Mouse (Mus musculus) liver, embryonic 11.5 days (tissue): ENCODE measurements around the gene Slc25a40. TPM values are rescaled to one million over a fixed set of nuclear protein-coding genes. Genes with fewer than 3 reads are reported as not detected.

Experiments used
- ATAC-seq: fragments of 200-750 bp; cut with Nextera tagmentation; replicated peaks from 2 replicates; pipeline ENCODE4 v1.8.0; 2017; ENCODE audit warnings: moderate number of reproducible peaks, mild to moderate bottlenecking, moderate TSS enrichment, moderate library complexity; ENCODE audit not compliant: low FRiP score
- DNase-seq: peaks from one replicate; pipeline ENCODE4 v3.0.0-alpha.2; 2017; ENCODE audit warnings: low spot score
- H3K27ac ChIP-seq: fragments of 300-500 bp; sonication (generic); 2 replicates; pipeline ENCODE4 v1.5.1; 2014; ENCODE audit warnings: mild to moderate bottlenecking, low read depth, low read length, control low read depth
- H3K27me3 ChIP-seq: fragments of 300-500 bp; sonication (generic); replicated peaks from 2 replicates; pipeline ENCODE4 v1.6.1; 2014; ENCODE audit warnings: low read length, mixed read lengths; ENCODE audit not compliant: control insufficient read depth, insufficient read depth
- H3K36me3 ChIP-seq: fragments of 300-500 bp; sonication (generic); 2 replicates; pipeline ENCODE4 v1.6.1; 2014; ENCODE audit warnings: mild to moderate bottlenecking, low read length, moderate library complexity, mixed read lengths; ENCODE audit not compliant: control insufficient read depth, insufficient read depth
- H3K4me1 ChIP-seq: fragments of 300-500 bp; sonication (generic); replicated peaks from 2 replicates; pipeline ENCODE4 v1.6.1; 2014; ENCODE audit warnings: low read length, mixed read lengths; ENCODE audit not compliant: control insufficient read depth, insufficient read depth
- H3K4me2 ChIP-seq: fragments of 300-500 bp; sonication (generic); 2 replicates; pipeline ENCODE4 v1.6.1; 2014; ENCODE audit warnings: mild to moderate bottlenecking, control low read depth, moderate library complexity
- H3K4me3 ChIP-seq: fragments of 300-500 bp; sonication (generic); 2 replicates; pipeline ENCODE4 v1.5.1; 2014; ENCODE audit warnings: low read depth, low read length, control low read depth
- H3K9ac ChIP-seq: fragments of 300-500 bp; sonication (generic); 2 replicates; pipeline ENCODE4 v1.6.1; 2014; ENCODE audit warnings: low read depth, low read length, control low read depth
- H3K9me3 ChIP-seq: fragments of 300-500 bp; sonication (generic); 2 replicates; pipeline ENCODE4 v1.6.1; 2016; ENCODE audit warnings: low read length, inconsistent platforms, mixed read lengths; ENCODE audit not compliant: control insufficient read depth
- WGBS: fragments of 180-500 bp; shearing (Covaris S2); extraction: QIAGEN DNeasy Blood & Tissue Kit; methylation state at CpG from one replicate; pipeline ENCODE4 v1.1.7; 2014; 5-methylcytosine and 5-hydroxymethylcytosine counted together
- polyA plus RNA-seq: library from polyadenylated mRNA; unstranded; fragments of >200 nt; fragmentation: Nextera tagmentation; extraction: Ambion mirVana; gene quantifications from 2 replicates; pipeline ENCODE4 v1.2.1, GENCODE M21; 2014

Slc25a40 gene
- 7.7 and 8.6 TPM in 2 replicates for polyA plus RNA-seq

GRCm38 (mm10) chr5:8422157-8422931 lies at the start of gene Slc25a40, which contains the start of gene Dbf4:
Gene Slc25a40, plus strand, starts transcription at chr5:8422850.
Gene Dbf4, minus strand, starts transcription at chr5:8422716.
- Histone ChIP-seq H3K9me3 (no peaks in the 10 kb centered on the region), H3K4me1 (peaks cover 6% of the 10 kb centered on the region), H3K27ac (peak within 1 kb of the TSS; percentile 85), H3K4me2 (peak within 1 kb of the TSS; percentile 78), H3K36me3 (peaks cover 5% of the 10 kb centered on the region; the same call in 1 of the 2 replicates), H3K9ac (peak within 1 kb of the TSS; percentile 88), H3K4me3 (peak within 1 kb of the TSS; percentile 68), H3K27me3 (no peaks in the 10 kb centered on the region)
- under 1% methylated on average over 77 of the region's 93 CpGs for WGBS
- ATAC-seq (peak; percentile 96), DNase-seq (peak; percentile 88)

- Histone ChIP-seq H3K4me3 (no peak overlapping the region), H3K36me3 (no peaks in the 10 kb centered on the region), H3K9me3 (no peaks in the 10 kb centered on the region), H3K9ac (no peak overlapping the region), H3K27ac (no peak overlapping the region), H3K4me2 (no peak overlapping the region), H3K27me3 (peaks cover 5% of the 10 kb centered on the region), H3K4me1 (no peaks in the 10 kb centered on the region)
- no peak for DNase-seq
- no peak for ATAC-seq
- 77% methylated on average over 4 of the region's 4 CpGs for WGBS
Observed at GRCm38 (mm10) chr5:8373415-8373814, 49.2 kb upstream of the Slc25a40 start.

- Histone ChIP-seq H3K9me3 (no peaks in the 10 kb centered on the region), H3K9ac (no peak overlapping the region), H3K4me3 (no peak overlapping the region), H3K36me3 (no peaks in the 10 kb centered on the region), H3K4me1 (no peaks in the 10 kb centered on the region), H3K27ac (no peak overlapping the region), H3K4me2 (no peak overlapping the region), H3K27me3 (peaks cover 3% of the 10 kb centered on the region; the same call in 1 of the 2 replicates)
- no peak for ATAC-seq
- no peak for DNase-seq
- 72% methylated on average over 5 of the region's 5 CpGs for WGBS
Observed at GRCm38 (mm10) chr5:8374297-8374906, 48.2 kb upstream of the Slc25a40 start.

GRCm38 (mm10) chr5:8393891-8394583 lies 28.6 kb upstream of the Slc25a40 start:
- H3K4me1 ChIP-seq, result no peaks in the 10 kb centered on the region
- no peak overlapping the region for H3K4me3 ChIP-seq
- H3K27ac ChIP-seq, result no peak overlapping the region
- no peaks in the 10 kb centered on the region for H3K9me3 ChIP-seq
- ATAC-seq, result no peak
- H3K9ac ChIP-seq, result no peak overlapping the region
- H3K4me2 ChIP-seq, result no peak overlapping the region
- DNase-seq, result no peak
- peaks cover 12% of the 10 kb centered on the region for H3K36me3 ChIP-seq
- H3K27me3 ChIP-seq, result no peaks in the 10 kb centered on the region
- WGBS, result 71% methylated on average over 1 of the region's 1 CpGs

GRCm38 (mm10) chr5:8397587-8398249 lies 24.9 kb upstream of the Slc25a40 start:
- no peak overlapping the region for H3K27ac ChIP-seq
- 94% methylated on average over 13 of the region's 13 CpGs for WGBS
- H3K36me3 ChIP-seq, result peaks cover 16% of the 10 kb centered on the region
- no peak overlapping the region for H3K9ac ChIP-seq
- H3K4me1 ChIP-seq, result no peaks in the 10 kb centered on the region
- H3K9me3 ChIP-seq, result no peaks in the 10 kb centered on the region
- H3K4me3 ChIP-seq, result no peak overlapping the region
- H3K4me2 ChIP-seq, result no peak overlapping the region
- DNase-seq (no peak), ATAC-seq (no peak)
- H3K27me3 ChIP-seq, result no peaks in the 10 kb centered on the region

GRCm38 (mm10) chr5:8408746-8409145 lies 13.9 kb upstream of the Slc25a40 start:
- Histone ChIP-seq H3K4me3 (no peak overlapping the region), H3K36me3 (peaks cover 18% of the 10 kb centered on the region), H3K4me2 (no peak overlapping the region), H3K4me1 (no peaks in the 10 kb centered on the region), H3K9me3 (no peaks in the 10 kb centered on the region), H3K9ac (no peak overlapping the region), H3K27me3 (no peaks in the 10 kb centered on the region), H3K27ac (no peak overlapping the region)
- 87% methylated on average over 4 of the region's 4 CpGs for WGBS
- ATAC-seq (no peak), DNase-seq (no peak)

GRCm38 (mm10) chr5:8416683-8417413 lies 5.8 kb upstream of the Slc25a40 start:
- no peak overlapping the region for H3K4me3 ChIP-seq

GRCm38 (mm10) chr5:8417443-8417842 lies 5.2 kb upstream of the Slc25a40 start:
- H3K4me1 ChIP-seq, result no peaks in the 10 kb centered on the region; the same call in 1 of the 2 replicates
- no peak overlapping the region for H3K4me3 ChIP-seq
- WGBS, result 46% methylated on average over 1 of the region's 1 CpGs
- H3K9ac ChIP-seq, result no peak overlapping the region
- H3K36me3 ChIP-seq, result peaks cover 8% of the 10 kb centered on the region; the same call in 1 of the 2 replicates
- DNase-seq (no peak), ATAC-seq (no peak)
- H3K4me2 ChIP-seq, result no peak overlapping the region
- H3K27me3 ChIP-seq, result no peaks in the 10 kb centered on the region
- no peaks in the 10 kb centered on the region for H3K9me3 ChIP-seq
- no peak overlapping the region for H3K27ac ChIP-seq

More at GRCm38 (mm10) chr5:8416683-8417413, 5.8 kb upstream of the Slc25a40 start:
- no peaks in the 10 kb centered on the region; the same call in 1 of the 2 replicates for H3K4me1 ChIP-seq
- WGBS, result 89% methylated on average over 3 of the region's 3 CpGs
- no peaks in the 10 kb centered on the region for H3K27me3 ChIP-seq
- ATAC-seq, result no peak
- H3K27ac ChIP-seq, result no peak overlapping the region
- DNase-seq, result no peak
- H3K4me2 ChIP-seq, result no peak overlapping the region
- no peak overlapping the region for H3K9ac ChIP-seq
- H3K36me3 ChIP-seq, result peaks cover 10% of the 10 kb centered on the region; the same call in 1 of the 2 replicates
- no peaks in the 10 kb centered on the region for H3K9me3 ChIP-seq
